Mouse (Mus musculus): ENCODE measurements at regions not wholly inside any gene's neighbourhood (a gene's known extent, or its start where the extent isn't known, plus 50 kb on each side); places are given as distances from the start of the nearest gene placed in this dataset.

DNA sequence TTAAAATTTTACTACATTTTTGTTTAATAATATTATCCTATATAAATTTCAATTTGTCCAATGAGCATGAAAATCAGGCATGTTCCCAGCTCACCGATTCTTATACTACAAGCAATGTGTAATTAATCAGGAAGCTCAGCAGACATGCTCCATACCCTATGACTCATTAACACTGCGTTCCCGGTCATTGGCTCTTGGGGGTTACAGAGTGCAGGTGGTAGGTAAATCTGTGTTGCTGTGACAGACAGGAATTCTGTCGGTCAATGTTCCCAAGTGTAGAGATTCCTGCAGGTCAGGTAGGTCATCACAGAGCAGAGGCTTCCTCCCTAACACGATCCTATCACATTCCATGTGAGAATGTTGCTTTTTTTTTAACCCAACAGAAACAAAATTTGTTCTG, 371.0 kb downstream of the Lpin1 start:
- TF ChIP-seq CTCF (IDR thresholded peaks at IDR 0.05; ENCODE audit: borderline replicate concordance, insufficient read depth, low read length) (no peak), POLR2A (IDR thresholded peaks at IDR 0.05; ENCODE audit: low read depth, low read length) (no peak)
